Mouse (Mus musculus) CH12.LX (cell line): Measurements from ENCODE around the gene Col15a1. TPM values are rescaled to one million over a fixed set of nuclear protein-coding genes. Genes with fewer than 3 reads are reported as not detected.

Experiments used
- DNase-seq: peaks from one replicate; pipeline ENCODE4 v3.0.0-alpha.2; 2013; ENCODE audit errors: extremely low read depth
- H3K27ac ChIP-seq: 2 replicates; pipeline ENCODE4 v1.5.1; 2012; ENCODE audit warnings: low read depth, mild to moderate bottlenecking, control low read depth, moderate library complexity; ENCODE audit not compliant: insufficient read depth
- H3K27me3 ChIP-seq: replicated peaks from 2 replicates; pipeline ENCODE3; 2012; ENCODE audit warnings: inconsistent platforms
- H3K36me3 ChIP-seq, 2 experiments: replicated peaks in 1 of 2; 2 replicates each; pipeline versions ENCODE3 to v1.6.1; 2012; ENCODE audit warnings: inconsistent platforms in 1 of 2, low read length in 1 of 2, mild to moderate bottlenecking in 1 of 2, mixed read lengths in 1 of 2, moderate library complexity in 1 of 2; ENCODE audit not compliant: control insufficient read depth in 1 of 2, insufficient read depth in 1 of 2
- H3K4me1 ChIP-seq, 2 experiments: 2 replicates each; pipeline ENCODE4 v1.6.1; 2012; ENCODE audit warnings: inconsistent platforms in 1 of 2, moderate library complexity in 1 of 2; ENCODE audit not compliant: insufficient read depth in 2 of 2, control insufficient read depth in 1 of 2
- H3K4me2 ChIP-seq: 2 replicates; pipeline ENCODE4 v1.6.1; 2012; ENCODE audit warnings: low read depth, mild to moderate bottlenecking, control low read depth; ENCODE audit not compliant: poor library complexity, insufficient read depth, severe bottlenecking
- H3K4me3 ChIP-seq, 3 experiments: fragments of 150-350 bp in 1 of 3; sonication (generic) in 1 of 3; replicated peaks in 1 of 3; 2 replicates each; pipeline versions ENCODE3 to v1.5.1; 2011 to 2012; ENCODE audit warnings: low read depth in 2 of 3, low read length in 2 of 3, mild to moderate bottlenecking in 2 of 3, moderate library complexity in 2 of 3, control low read depth in 1 of 3, improper control_type of control experiment in 1 of 3, inconsistent platforms in 1 of 3, mixed read lengths in 1 of 3; ENCODE audit not compliant: poor library complexity in 1 of 3
- H3K79me2 ChIP-seq: replicated peaks from 2 replicates; pipeline ENCODE4 v1.6.1; 2012; ENCODE audit warnings: mild to moderate bottlenecking, moderate library complexity; ENCODE audit not compliant: control insufficient read depth, poor library complexity, insufficient read depth, severe bottlenecking; ENCODE audit errors: extremely low read depth
- H3K9ac ChIP-seq: 2 replicates; pipeline ENCODE4 v1.6.1; 2012; ENCODE audit warnings: low read depth, mild to moderate bottlenecking, control low read depth, moderate library complexity; ENCODE audit not compliant: insufficient read depth
- H3K9me3 ChIP-seq: replicated peaks from 2 replicates; pipeline ENCODE3; 2012; ENCODE audit warnings: low read length, inconsistent platforms, mixed read lengths
- CHD1 ChIP-seq: IDR thresholded peaks from 2 replicates; pipeline ENCODE4 v1.6.1; 2012; ENCODE audit warnings: low read depth, low read length, improper control_type of control experiment, inconsistent platforms
- CHD2 ChIP-seq: IDR thresholded peaks from 2 replicates; pipeline ENCODE4 v1.6.1; 2011; ENCODE audit warnings: low read length, improper control_type of control experiment
- ELF1 ChIP-seq: IDR thresholded peaks from 2 replicates; pipeline ENCODE4 v1.6.1; 2014; ENCODE audit warnings: low read depth, mild to moderate bottlenecking, inconsistent platforms, low read length, improper control_type of control experiment
- EP300 ChIP-seq: IDR thresholded peaks from 2 replicates; pipeline ENCODE4 v1.6.1; 2011; ENCODE audit warnings: low read length, improper control_type of control experiment
- ETS1 ChIP-seq: conservative IDR thresholded peaks from 2 replicates; pipeline ENCODE4 v1.6.1; 2012; ENCODE audit warnings: low read depth, mild to moderate bottlenecking, inconsistent platforms, low read length, improper control_type of control experiment, moderate library complexity
- HCFC1 ChIP-seq: IDR thresholded peaks from 2 replicates; pipeline ENCODE4 v1.6.1; 2012; ENCODE audit warnings: low read depth, mild to moderate bottlenecking, inconsistent platforms, low read length, improper control_type of control experiment
- JUND ChIP-seq: conservative IDR thresholded peaks from 2 replicates; pipeline ENCODE4 v1.6.1; 2011; ENCODE audit warnings: low read depth, low read length, improper control_type of control experiment
- KAT2A ChIP-seq: IDR thresholded peaks from 2 replicates; pipeline ENCODE4 v1.6.1; 2012; ENCODE audit warnings: low read length, improper control_type of control experiment, inconsistent platforms; ENCODE audit not compliant: insufficient replicate concordance
- MAX ChIP-seq: IDR thresholded peaks from 2 replicates; pipeline ENCODE4 v1.6.1; 2011; ENCODE audit warnings: low read length, improper control_type of control experiment
- MXI1 ChIP-seq: IDR thresholded peaks from 2 replicates; pipeline ENCODE4 v1.6.1; 2011; ENCODE audit warnings: mild to moderate bottlenecking, low read depth, low read length, improper control_type of control experiment
- MYC ChIP-seq: IDR thresholded peaks from 2 replicates; pipeline ENCODE4 v1.6.1; 2011; ENCODE audit warnings: low read depth, mild to moderate bottlenecking, improper control_type of control experiment, low read length
- NELFE ChIP-seq: IDR thresholded peaks from 2 replicates; pipeline ENCODE4 v1.6.1; 2011; ENCODE audit warnings: low read depth, low read length, improper control_type of control experiment
- NRF1 ChIP-seq: IDR thresholded peaks from 2 replicates; pipeline ENCODE4 v1.6.1; 2014; ENCODE audit warnings: low read depth, mild to moderate bottlenecking, inconsistent platforms, low read length, improper control_type of control experiment, moderate library complexity
- POLR2A ChIP-seq: IDR thresholded peaks from 2 replicates; pipeline ENCODE4 v1.6.1; 2011; ENCODE audit warnings: low read depth, mild to moderate bottlenecking, improper control_type of control experiment, low read length
- RCOR1 ChIP-seq: conservative IDR thresholded peaks from 2 replicates; pipeline ENCODE4 v1.6.1; 2012; ENCODE audit warnings: low read depth, mild to moderate bottlenecking, inconsistent platforms, low read length, improper control_type of control experiment
- SIN3A ChIP-seq: IDR thresholded peaks from 2 replicates; pipeline ENCODE4 v1.6.1; 2012; ENCODE audit warnings: low read length, improper control_type of control experiment, inconsistent platforms
- TCF12 ChIP-seq: IDR thresholded peaks from 2 replicates; pipeline ENCODE4 v1.6.1; 2014; ENCODE audit warnings: low read depth, mild to moderate bottlenecking, inconsistent platforms, low read length, improper control_type of control experiment
- USF1 ChIP-seq: IDR thresholded peaks from 2 replicates; pipeline ENCODE4 v1.6.1; 2014; ENCODE audit warnings: low read depth, mild to moderate bottlenecking, inconsistent platforms, low read length, improper control_type of control experiment
- USF2 ChIP-seq: conservative IDR thresholded peaks from 2 replicates; pipeline ENCODE4 v1.6.1; 2011; ENCODE audit warnings: low read depth, low read length, improper control_type of control experiment
- ZC3H11A ChIP-seq: IDR thresholded peaks from 2 replicates; pipeline ENCODE4 v1.6.1; 2012; ENCODE audit warnings: low read depth, mild to moderate bottlenecking, inconsistent platforms, low read length, improper control_type of control experiment
- dilution Hi-C: fragments of 300-500 bp; cut with MboI; formaldehyde crosslinking; loops from 2 replicates; pipeline ENCODE4 v1.14.3; 2020; ENCODE audit warnings: low sequenced_read_pairs; ENCODE audit not compliant: extremely low pct_unique_long_range_greater_than_20kb, extremely low pct_ligation_motif_present
- in situ Hi-C: fragments of 300-500 bp; cut with MboI; formaldehyde crosslinking; loops from 3 replicates; pipeline ENCODE4 v1.14.3; 2019; ENCODE audit warnings: low sequenced_read_pairs, low pct_ligation_motif_present, low pct_unique_long_range_greater_than_20kb, mixed read lengths
- polyA plus RNA-seq: library from polyadenylated mRNA; unstranded; fragments of >175 nt; gene quantifications from 2 replicates; pipeline ENCODE4 v1.2.1, GENCODE M21; 2012; ENCODE audit warnings: low read depth; ENCODE audit not compliant: insufficient read length
- total RNA-seq, 2 experiments: library from RNA; depleted of rRNA; stranded (reverse); fragments of 300-350 nt in 1 of 2; fragments of >200 nt in 1 of 2; gene quantifications; 2 replicates each; pipeline ENCODE4 v1.2.3; 2012 to 2014

Gene Col15a1
- total and polyA plus RNA-seq, 3 experiments, result 0.08 to 2.2 (median 0.68) TPM

- DNase-seq, result no peak
- Histone ChIP-seq H3K9me3 (no peaks in the 10 kb centered on the region), H3K27me3 (no peaks in the 10 kb centered on the region), H3K4me3 (no peak overlapping the region), H3K4me1 (peaks cover 0 to 9% of the 10 kb centered on the region in 2 experiments; a peak in 1 of 4 replicates), H3K27ac (no peak overlapping the region), H3K4me2 (no peak overlapping the region), H3K79me2 (no peaks in the 10 kb centered on the region), H3K9ac (no peak overlapping the region), H3K36me3 (no peaks in the 10 kb centered on the region)
- in situ Hi-C loops, result no loop called here
- TF ChIP-seq USF2, result no peak
- TF ChIP-seq USF1, result no peak
- TF ChIP-seq CHD1, result no peak
- no peak for TF ChIP-seq ETS1
- TF ChIP-seq CHD2, result no peak
- no peak for TF ChIP-seq MYC
- TF ChIP-seq MXI1, result no peak
- TF ChIP-seq ZC3H11A, result no peak
- no peak for TF ChIP-seq KAT2A
- TF ChIP-seq TCF12, result no peak
- no peak for TF ChIP-seq HCFC1
- no peak for TF ChIP-seq NRF1
- no peak for TF ChIP-seq JUND
- no peak for TF ChIP-seq EP300
- dilution Hi-C loops, result no loop called here
These were observed 74.1 kb downstream of the Col15a1 start for GRCm38 (mm10) chr4:47281920-47282682.

- H3K4me2 ChIP-seq, result no peak overlapping the region
- H3K4me1 ChIP-seq, result peaks cover 0 to 14% of the 10 kb centered on the region in 2 experiments; a peak in 1 of 4 replicates
- no peaks in the 10 kb centered on the region for H3K79me2 ChIP-seq
- no peak overlapping the region for H3K27ac ChIP-seq
- no peak for TF ChIP-seq SIN3A
- no peak for TF ChIP-seq EP300
- no peak for TF ChIP-seq NELFE
- no peak for TF ChIP-seq ELF1
- TF ChIP-seq RCOR1, result no peak
- no peak for TF ChIP-seq POLR2A
- no peak for TF ChIP-seq MYC
- TF ChIP-seq CHD2, result no peak
- TF ChIP-seq MAX, result no peak
- H3K36me3 ChIP-seq, result no peaks in the 10 kb centered on the region
- H3K9me3 ChIP-seq, result no peaks in the 10 kb centered on the region
- no peaks in the 10 kb centered on the region for H3K27me3 ChIP-seq
- dilution Hi-C loops (no loop called here), in situ Hi-C loops (no loop called here)
- DNase-seq, result no peak
- H3K9ac ChIP-seq, result no peak overlapping the region
- H3K4me3 ChIP-seq, result no peak overlapping the region
These were observed 76.3 kb downstream of the Col15a1 start for GRCm38 (mm10) chr4:47284311-47284710.
